Mouse (Mus musculus) erythroblast, embryonic 14.5 days (primary cell): ENCODE results near the gene Slc10a7.

Experiments
- GATA1 ChIP-seq: IDR thresholded peaks from 2 replicates; pipeline ENCODE4 v1.6.1; 2012; ENCODE audit warnings: low read length, inconsistent platforms, mixed read lengths
- TAL1 ChIP-seq: IDR thresholded peaks from 3 replicates; pipeline ENCODE4 v1.6.1; 2012; ENCODE audit warnings: low read length, inconsistent platforms, mixed read lengths

DNA sequence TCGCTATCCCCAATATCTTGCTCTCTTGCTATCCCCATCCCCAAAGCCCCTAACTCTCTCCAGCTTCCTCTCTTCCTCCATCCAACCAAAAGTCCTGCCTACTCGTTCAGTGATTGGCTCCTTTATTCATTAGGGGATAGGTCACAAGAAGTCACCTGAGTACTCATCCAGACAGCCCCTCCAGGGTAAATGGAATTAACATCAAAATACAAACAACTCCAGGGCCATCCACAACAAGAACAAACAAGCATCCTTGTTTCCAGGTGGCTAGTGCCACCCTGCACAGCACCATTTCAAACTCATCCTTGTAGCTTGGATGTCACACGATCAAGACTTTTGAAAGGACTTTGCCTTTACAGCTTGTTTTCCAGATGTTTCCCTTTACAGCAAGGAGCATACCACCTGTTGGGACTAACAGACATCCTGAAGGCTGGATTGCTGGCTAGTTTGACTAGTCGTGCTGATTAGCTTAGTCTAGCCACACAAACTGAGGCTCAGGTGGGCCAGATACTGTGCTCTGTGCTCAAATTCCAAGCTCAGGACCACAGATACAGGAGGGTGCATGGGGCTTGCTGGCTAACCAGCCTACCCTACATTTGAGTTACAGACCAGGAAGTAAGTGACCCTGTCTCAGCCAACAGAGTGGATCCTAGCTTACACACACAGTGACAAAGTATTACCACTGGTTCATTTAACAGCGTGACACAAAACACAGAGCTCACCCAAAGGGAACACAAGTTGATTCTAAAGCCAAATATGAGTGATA is 75.0 kb downstream of the Slc10a7 start:
- TF ChIP-seq GATA1 = no peak
- no peak for TF ChIP-seq TAL1
